Mouse (Mus musculus): ENCODE data around the gene Cwh43. TPM values are rescaled to one million over a fixed set of nuclear protein-coding genes. Genes with fewer than 3 reads are reported as not detected.

Cwh43 gene
- polyA plus RNA-seq, 1 experiment: 7.5 TPM

DNA sequence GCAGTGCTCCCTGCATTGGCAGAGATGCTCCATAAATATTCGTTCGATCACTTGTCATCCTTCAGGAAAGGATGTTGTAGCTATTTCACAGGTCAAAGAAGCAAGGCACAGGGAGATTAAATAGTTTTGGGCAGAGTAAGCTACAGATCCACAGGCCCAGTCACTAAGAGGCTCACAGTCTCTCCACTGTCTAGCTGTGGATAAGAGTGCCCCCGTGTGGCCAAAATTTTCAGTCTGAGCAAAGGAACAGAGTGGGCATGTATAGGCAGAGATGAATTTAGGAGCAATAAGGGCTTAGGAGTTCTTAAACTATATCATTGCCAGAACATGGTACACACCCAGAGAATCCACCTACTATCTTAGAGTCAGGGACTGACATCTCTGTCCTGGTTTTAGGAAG lies 26.0 kb upstream of the Cwh43 start:
- H3K4me1 ChIP-seq (ENCODE audit: control insufficient read depth, insufficient read depth, low read length): no peaks in the 10 kb centered on the region
- no peaks in the 10 kb centered on the region for H3K27me3 ChIP-seq (replicated peaks; ENCODE audit: control insufficient read depth, insufficient read depth, low read length)
- TF ChIP-seq POLR2A (IDR thresholded peaks at IDR 0.05; ENCODE audit: low read depth, low read length) (no peak), CTCF (conservative IDR thresholded peaks at IDR 0.05; ENCODE audit: insufficient read depth, insufficient read length, low read depth, low read length) (peak; percentile 79)
- H3K27ac ChIP-seq (ENCODE audit: insufficient read depth, low read depth, low read length): no peak overlapping the region
- H3K4me3 ChIP-seq (ENCODE audit: insufficient read depth, low read depth, low read length): no peak overlapping the region
- 17% methylated on average over 3 of the region's 3 CpGs for WGBS
- H3K36me3 ChIP-seq (ENCODE audit: control insufficient read depth, insufficient read depth, low read length): no peaks in the 10 kb centered on the region
- peak; percentile 80 for DNase-seq

GRCm38 (mm10) chr5:73380829-73381228 lies 25.0 kb upstream of the Cwh43 start:
- Histone ChIP-seq H3K27me3 (replicated peaks; ENCODE audit: control insufficient read depth, insufficient read depth, low read length) (no peaks in the 10 kb centered on the region), H3K4me1 (ENCODE audit: control insufficient read depth, insufficient read depth, low read length) (no peaks in the 10 kb centered on the region), H3K36me3 (ENCODE audit: control insufficient read depth, insufficient read depth, low read length) (no peaks in the 10 kb centered on the region), H3K27ac (ENCODE audit: insufficient read depth, low read depth, low read length) (no peak overlapping the region), H3K4me3 (ENCODE audit: insufficient read depth, low read depth, low read length) (no peak overlapping the region)
- 63% methylated on average over 8 of the region's 8 CpGs for WGBS
- DNase-seq: no peak
- TF ChIP-seq POLR2A (IDR thresholded peaks at IDR 0.05; ENCODE audit: low read depth, low read length): no peak
- no peak for TF ChIP-seq CTCF (conservative IDR thresholded peaks at IDR 0.05; ENCODE audit: insufficient read depth, insufficient read length, low read depth, low read length)

DNA sequence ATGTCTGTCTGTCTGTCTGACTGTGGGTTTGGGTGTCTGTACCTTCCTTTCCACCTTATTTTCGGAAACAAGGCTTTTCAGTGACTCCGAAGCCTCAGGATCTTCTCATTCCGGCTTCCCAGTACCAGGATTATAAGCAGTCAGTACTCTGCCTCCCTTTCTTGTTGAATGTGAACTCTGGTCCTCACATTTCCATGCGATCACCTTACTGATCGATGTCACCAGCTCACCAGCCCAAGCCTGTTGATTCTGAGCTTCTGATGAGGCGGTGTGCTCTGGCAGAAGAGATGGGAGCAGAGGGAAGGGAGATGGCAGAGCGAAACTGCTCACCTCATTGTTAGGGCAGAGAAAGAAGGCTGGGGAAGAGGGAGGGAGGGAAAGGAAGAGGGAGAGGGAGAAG lies 24.4 kb upstream of the Cwh43 start:
- TF ChIP-seq POLR2A (IDR thresholded peaks at IDR 0.05; ENCODE audit: low read depth, low read length): no peak
- no peak for TF ChIP-seq CTCF (conservative IDR thresholded peaks at IDR 0.05; ENCODE audit: insufficient read depth, insufficient read length, low read depth, low read length)
- no peak overlapping the region for H3K4me3 ChIP-seq (ENCODE audit: insufficient read depth, low read depth, low read length)
- no peaks in the 10 kb centered on the region for H3K36me3 ChIP-seq (ENCODE audit: control insufficient read depth, insufficient read depth, low read length)
- H3K27me3 ChIP-seq (replicated peaks; ENCODE audit: control insufficient read depth, insufficient read depth, low read length): no peaks in the 10 kb centered on the region
- 84% methylated on average over 7 of the region's 7 CpGs for WGBS
- no peaks in the 10 kb centered on the region for H3K4me1 ChIP-seq (ENCODE audit: control insufficient read depth, insufficient read depth, low read length)
- no peak overlapping the region for H3K27ac ChIP-seq (ENCODE audit: insufficient read depth, low read depth, low read length)
- DNase-seq: no peak

DNA sequence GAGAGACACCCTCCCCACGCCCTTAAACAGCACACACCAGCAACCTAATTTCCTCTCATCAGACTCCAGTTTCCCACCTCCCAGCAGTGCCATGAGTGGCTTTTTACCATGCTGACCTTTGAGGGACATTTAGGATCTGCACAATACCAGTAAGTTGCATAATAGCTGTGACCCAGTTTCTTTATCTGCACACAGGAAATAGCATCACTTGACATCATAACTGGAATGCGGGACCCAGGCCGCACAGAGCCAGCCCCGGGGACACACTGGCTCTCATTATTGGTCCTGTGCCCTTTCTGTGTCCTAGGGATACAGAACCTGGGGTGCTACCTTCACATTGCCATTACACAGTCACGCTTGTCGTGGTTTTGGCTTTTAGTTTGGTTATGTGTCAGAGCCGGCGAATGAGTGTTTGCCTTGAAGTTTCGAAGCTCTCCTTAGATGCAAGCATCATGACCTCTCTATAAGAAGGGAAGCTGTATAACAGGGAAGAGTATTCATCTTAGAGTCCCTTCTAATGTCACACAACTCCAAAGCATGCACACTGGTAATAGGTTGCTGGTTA lies 23.8 kb upstream of the Cwh43 start:
- peak; percentile 42 for DNase-seq
- H3K27me3 ChIP-seq (replicated peaks; ENCODE audit: control insufficient read depth, insufficient read depth, low read length): no peaks in the 10 kb centered on the region
- TF ChIP-seq POLR2A (IDR thresholded peaks at IDR 0.05; ENCODE audit: low read depth, low read length) (no peak), CTCF (conservative IDR thresholded peaks at IDR 0.05; ENCODE audit: insufficient read depth, insufficient read length, low read depth, low read length) (no peak)
- H3K4me1 ChIP-seq (ENCODE audit: control insufficient read depth, insufficient read depth, low read length): no peaks in the 10 kb centered on the region
- WGBS: 81% methylated on average over 9 of the region's 9 CpGs
- H3K27ac ChIP-seq (ENCODE audit: insufficient read depth, low read depth, low read length): no peak overlapping the region
- no peaks in the 10 kb centered on the region for H3K36me3 ChIP-seq (ENCODE audit: control insufficient read depth, insufficient read depth, low read length)
- no peak overlapping the region for H3K4me3 ChIP-seq (ENCODE audit: insufficient read depth, low read depth, low read length)

DNA sequence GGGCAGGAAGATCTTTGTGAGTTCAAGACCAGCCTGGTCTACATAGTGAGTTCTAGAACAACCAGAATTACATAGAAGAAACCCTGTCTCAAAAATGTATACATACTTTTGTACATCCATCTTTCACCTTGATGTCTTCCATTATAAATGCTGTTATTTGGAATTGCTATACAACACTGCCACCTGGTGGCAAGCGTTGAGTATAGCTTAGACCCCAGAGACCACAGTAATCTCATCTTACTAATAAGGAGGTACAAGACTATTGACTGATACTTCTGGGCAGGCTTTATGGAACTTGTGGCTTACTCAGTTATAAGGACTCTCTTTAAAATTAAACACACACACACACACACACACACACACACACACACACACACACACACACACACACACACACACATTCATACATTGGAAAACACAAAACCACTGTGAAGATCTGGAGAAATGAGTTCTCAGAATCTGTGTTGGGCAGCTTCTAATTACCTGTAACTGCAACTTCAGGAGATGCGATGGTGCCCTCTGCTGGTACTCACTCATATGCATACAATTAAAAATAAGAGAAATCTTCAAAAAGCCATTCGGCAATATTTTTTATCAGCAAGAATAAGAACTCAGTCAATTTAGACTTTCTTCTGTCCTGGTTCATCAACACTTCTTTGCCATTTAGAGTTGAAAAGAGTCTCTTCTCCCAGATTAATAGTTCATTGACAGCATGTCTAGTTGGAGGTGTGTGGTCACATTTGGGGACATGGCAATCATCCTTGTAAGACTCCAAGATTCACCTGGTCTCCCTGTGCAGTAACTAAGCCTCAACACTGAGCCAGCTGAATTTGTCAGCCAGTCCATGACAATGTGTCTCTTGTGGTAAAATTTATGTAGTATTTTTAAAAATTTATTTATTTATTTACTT lies 22.9 kb upstream of the Cwh43 start:
- TF ChIP-seq POLR2A (IDR thresholded peaks at IDR 0.05; ENCODE audit: low read depth, low read length): no peak
- no peak for TF ChIP-seq CTCF (conservative IDR thresholded peaks at IDR 0.05; ENCODE audit: insufficient read depth, insufficient read length, low read depth, low read length)
- peak; percentile 71 for DNase-seq
- H3K4me1 ChIP-seq (ENCODE audit: control insufficient read depth, insufficient read depth, low read length): no peaks in the 10 kb centered on the region
- H3K4me3 ChIP-seq (ENCODE audit: insufficient read depth, low read depth, low read length): no peak overlapping the region
- no peaks in the 10 kb centered on the region for H3K36me3 ChIP-seq (ENCODE audit: control insufficient read depth, insufficient read depth, low read length)
- 18% methylated on average over 3 of the region's 3 CpGs for WGBS
- no peaks in the 10 kb centered on the region for H3K27me3 ChIP-seq (replicated peaks; ENCODE audit: control insufficient read depth, insufficient read depth, low read length)
- no peak overlapping the region for H3K27ac ChIP-seq (ENCODE audit: insufficient read depth, low read depth, low read length)

DNA sequence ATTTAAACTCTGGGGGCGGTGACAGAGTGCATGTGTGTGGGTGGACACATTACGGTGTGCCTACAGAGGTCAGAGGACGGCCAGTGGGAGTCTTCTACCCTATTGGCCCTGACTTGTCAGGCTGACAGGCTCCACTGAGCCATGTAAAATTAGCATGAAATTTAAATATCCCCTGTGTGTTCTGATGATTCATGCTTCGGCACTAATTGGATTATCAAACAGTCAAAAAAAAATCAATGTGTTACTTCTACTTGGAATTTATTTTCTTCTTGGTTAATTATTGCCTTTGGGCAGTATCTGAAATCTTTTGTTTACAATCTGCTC lies 22.3 kb upstream of the Cwh43 start:
- WGBS: 14% methylated on average over 4 of the region's 4 CpGs
- peak; percentile 51 for DNase-seq
- H3K4me3 ChIP-seq (ENCODE audit: insufficient read depth, low read depth, low read length): no peak overlapping the region

GRCm38 (mm10) chr5:73393041-73393440 lies 12.8 kb upstream of the Cwh43 start:
- no peaks in the 10 kb centered on the region for H3K27me3 ChIP-seq (replicated peaks; ENCODE audit: control insufficient read depth, insufficient read depth, low read length)
- no peaks in the 10 kb centered on the region for H3K4me1 ChIP-seq (ENCODE audit: control insufficient read depth, insufficient read depth, low read length)
- no peak overlapping the region for H3K27ac ChIP-seq (ENCODE audit: insufficient read depth, low read depth, low read length)
- peak; percentile 45 for DNase-seq
- TF ChIP-seq CTCF (conservative IDR thresholded peaks at IDR 0.05; ENCODE audit: insufficient read depth, insufficient read length, low read depth, low read length) (no peak), POLR2A (IDR thresholded peaks at IDR 0.05; ENCODE audit: low read depth, low read length) (no peak)
- H3K4me3 ChIP-seq (ENCODE audit: insufficient read depth, low read depth, low read length): no peak overlapping the region
- WGBS: 64% methylated on average over 9 of the region's 9 CpGs
- H3K36me3 ChIP-seq (ENCODE audit: control insufficient read depth, insufficient read depth, low read length): no peaks in the 10 kb centered on the region

More for the DNA sequence above, 22.3 kb upstream of the Cwh43 start:
- TF ChIP-seq POLR2A (IDR thresholded peaks at IDR 0.05; ENCODE audit: low read depth, low read length) (no peak), CTCF (conservative IDR thresholded peaks at IDR 0.05; ENCODE audit: insufficient read depth, insufficient read length, low read depth, low read length) (no peak)
- Histone ChIP-seq H3K27me3 (replicated peaks; ENCODE audit: control insufficient read depth, insufficient read depth, low read length) (no peaks in the 10 kb centered on the region), H3K36me3 (ENCODE audit: control insufficient read depth, insufficient read depth, low read length) (no peaks in the 10 kb centered on the region), H3K27ac (ENCODE audit: insufficient read depth, low read depth, low read length) (no peak overlapping the region), H3K4me1 (ENCODE audit: control insufficient read depth, insufficient read depth, low read length) (no peaks in the 10 kb centered on the region)
